Mouse (Mus musculus): ENCODE results near the gene Whamm. TPM values are rescaled to one million over a fixed set of nuclear protein-coding genes. Genes with fewer than 3 reads are reported as not detected.

The Whamm gene
- total RNA-seq, 1 experiment from 2014 or later = 16.1 TPM

DNA sequence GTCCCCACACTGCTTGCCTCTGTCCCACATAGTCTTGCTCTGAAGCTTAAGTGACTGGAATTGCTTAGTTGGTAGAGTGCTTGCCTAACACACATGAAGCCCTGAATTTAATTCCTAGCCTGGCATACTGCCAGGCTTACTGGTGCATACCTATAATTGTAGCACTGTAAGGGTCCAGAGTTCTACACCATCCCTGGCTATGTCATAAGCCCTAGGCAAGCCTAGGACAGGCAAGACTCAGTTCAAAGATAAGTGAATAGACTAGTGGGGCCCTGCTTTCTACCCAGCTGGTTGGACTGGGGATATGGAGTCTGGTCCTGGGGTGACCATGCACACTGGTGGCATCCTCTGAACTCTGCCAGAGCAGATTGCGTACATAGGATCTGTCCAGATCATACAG is 26.6 kb downstream of the Whamm start:
- no peak for DNase-seq

DNA sequence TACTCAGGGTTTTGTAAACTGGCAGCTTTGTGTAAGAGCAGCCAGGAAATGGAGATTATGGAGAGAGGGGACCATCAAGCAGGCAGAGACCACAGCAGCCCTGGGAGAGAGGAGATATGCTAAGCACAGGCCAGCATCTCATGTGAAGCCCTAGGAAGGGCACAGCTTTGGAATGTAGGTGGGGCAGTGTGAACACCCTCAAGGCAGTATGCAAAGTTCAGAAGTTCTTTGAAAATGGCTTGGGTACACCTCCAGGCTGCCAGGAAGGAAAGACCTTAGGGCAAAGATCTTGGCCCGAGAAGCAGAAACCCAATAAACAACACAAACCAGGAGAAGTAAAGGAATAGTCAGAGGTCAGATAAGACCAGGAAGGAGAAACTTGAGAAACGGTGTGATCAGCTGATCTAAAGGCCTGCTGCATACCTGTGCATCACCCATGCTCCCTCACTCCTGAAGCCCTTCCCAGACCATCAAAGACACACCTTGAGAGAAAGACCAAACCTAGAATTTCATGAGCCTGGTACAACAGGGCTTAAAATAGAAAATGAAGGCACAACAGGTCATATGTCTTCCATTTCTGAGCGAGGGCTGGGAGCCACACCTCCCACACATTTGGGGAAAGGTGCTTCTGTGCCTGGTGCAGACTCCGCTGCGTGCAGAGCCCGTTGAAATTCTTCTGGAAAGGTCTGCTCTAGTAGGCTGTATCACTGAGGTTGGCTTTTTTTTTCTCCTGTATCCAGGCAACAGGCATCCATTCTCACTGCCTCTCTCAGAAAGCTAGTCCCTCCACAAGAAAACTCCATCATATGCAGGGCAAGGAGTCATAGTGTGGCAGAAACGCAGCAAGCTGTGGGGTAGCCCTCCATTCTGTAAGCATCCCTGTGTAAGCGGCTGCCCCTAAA is 28.6 kb downstream of the Whamm start:
- no peak for DNase-seq

- DNase-seq = no peak
Observed at GRCm38 (mm10) chr7:81604991-81605390, 33.9 kb downstream of the Whamm start.

DNA sequence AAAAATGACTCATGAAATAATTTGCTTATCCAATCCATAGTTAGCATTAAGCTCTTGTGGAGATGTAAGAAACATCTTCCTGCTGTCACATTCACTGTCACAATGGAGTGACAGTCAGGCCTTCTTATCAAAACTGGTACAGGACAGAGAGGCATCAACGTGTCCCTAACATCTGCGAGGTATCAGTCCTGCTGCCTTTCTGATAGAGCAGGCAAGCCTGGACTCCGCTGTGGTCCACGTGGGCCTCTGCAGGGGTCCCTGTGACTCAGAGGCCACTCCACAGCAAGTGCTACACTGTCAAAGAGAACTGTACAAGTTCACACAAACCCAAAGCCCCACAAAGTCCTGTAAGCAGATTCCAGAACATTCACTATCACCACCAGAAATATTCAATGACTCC is 34.4 kb downstream of the Whamm start:
- DNase-seq = no peak

DNA sequence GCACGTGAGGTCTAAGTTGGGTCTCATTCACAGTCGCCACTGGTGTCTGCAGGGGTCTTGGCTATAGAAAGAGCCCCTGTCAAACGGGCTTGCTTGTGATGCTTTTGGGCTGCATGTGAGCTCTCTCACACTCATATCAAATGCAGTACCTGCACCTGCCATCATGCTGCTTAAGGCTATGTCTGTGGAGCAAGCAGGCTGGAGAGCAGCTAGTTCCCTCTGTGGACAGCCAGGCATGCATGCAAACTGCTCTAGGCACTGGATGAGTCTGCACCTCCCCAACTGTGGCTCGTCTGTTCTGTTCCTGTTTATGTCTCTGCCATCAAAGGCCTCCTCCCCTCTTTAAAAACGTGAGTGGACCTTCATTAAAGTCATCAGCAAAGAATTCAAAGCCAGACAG is 35.4 kb downstream of the Whamm start:
- DNase-seq = no peak

GRCm38 (mm10) chr7:81610125-81610524 is 39.1 kb downstream of the Whamm start:
- DNase-seq = peak; percentile 48

DNA sequence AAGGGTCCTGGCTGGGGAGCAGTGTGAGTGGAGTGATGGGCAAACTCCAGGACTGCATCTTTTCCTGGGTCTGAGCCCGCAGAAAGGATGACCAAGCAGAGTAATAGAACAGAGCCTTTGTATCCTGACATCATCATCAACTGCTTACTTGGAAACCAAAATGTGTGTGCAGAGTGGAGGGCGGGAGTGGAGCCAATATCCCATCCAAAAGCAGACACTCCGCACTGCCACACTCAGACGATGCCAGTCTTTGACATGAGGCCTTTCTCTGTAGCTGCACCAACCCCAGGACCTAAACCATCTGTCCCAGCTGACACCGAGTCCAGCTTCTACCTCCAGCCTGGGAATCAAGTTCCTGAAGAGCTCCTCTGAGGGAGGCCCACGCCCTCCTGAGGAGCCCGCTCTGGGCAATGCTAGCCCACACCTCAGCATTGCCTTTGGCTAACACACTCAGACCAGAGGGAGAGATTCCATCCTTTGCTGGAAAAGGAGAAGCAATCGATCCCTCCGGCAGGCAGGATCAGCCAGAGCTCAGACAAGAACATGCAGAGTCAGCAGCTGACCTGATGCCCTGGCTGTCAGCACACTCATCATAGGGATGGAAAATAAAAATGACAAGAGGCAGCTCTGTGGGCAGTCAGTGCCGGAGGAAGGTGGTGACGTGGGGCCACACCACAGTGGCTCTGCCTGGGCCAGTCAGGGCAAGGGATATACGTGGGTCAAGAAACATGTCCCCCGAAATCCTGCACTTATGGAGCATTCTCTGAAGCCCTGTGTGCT is 42.0 kb downstream of the Whamm start:
- no peak for DNase-seq

DNA sequence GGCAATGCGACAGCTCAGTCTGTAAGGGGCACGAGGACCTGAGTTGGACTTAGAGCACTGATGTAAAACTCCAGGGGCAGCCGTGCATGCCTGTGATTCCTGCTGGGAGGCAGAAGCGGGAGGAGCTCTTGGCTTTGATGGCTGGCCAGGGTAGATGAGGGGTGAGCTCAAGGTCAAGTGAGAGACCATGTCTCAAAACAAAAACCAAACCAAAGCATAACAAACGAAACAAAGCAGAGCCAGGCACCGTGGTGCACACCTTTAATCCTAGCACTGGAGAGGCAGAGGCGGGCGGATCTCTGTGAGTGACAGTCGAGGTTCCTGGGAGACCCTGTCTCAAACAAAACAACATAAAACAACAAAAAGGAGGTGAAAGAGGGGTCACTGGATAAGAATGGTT is 44.0 kb downstream of the Whamm start:
- DNase-seq = no peak

- DNase-seq = no peak
Observed at GRCm38 (mm10) chr7:81622793-81623192, 51.7 kb downstream of the Whamm start.

DNA sequence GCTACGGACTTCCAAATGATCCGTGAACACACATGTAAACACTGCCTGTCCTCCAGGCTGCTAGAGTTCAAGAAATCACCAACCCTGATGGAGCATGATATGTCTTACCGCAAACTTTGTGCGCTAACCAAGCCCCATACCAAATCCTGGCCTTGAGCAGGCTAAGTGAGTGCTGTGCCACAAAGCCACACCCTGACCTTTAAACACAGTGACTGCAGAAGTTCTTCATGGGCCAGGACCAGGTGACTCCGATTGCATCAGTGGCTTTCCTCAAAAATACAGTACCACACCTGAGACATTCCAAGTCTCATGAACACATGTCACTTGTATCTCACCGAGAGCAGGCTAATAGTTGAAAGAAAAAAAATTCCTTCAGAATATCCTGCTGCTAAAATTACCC is 52.7 kb downstream of the Whamm start:
- DNase-seq = no peak

DNA sequence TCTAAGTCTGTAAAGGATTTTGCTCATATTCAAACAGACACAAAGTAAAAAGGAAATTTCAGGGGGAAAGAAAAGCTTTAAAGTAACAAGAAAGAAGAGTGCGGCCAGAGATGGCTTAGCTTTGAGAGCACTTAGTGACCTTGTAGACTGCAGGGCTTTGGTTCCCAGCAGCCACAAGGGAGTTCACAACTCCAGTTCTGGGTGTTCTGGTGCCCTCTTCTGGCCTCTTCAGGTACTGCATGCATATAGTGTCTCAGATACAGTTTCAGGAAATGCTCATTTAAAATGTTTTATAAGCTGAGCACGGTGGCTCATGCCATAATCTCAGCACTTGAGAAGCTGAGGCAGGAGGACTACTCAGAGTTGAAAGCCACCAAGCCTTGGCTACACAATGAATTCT is 55.4 kb downstream of the Whamm start:
- DNase-seq = no peak

- DNase-seq = no peak
Observed at GRCm38 (mm10) chr7:81631261-81631660, 60.2 kb downstream of the Whamm start.

DNA sequence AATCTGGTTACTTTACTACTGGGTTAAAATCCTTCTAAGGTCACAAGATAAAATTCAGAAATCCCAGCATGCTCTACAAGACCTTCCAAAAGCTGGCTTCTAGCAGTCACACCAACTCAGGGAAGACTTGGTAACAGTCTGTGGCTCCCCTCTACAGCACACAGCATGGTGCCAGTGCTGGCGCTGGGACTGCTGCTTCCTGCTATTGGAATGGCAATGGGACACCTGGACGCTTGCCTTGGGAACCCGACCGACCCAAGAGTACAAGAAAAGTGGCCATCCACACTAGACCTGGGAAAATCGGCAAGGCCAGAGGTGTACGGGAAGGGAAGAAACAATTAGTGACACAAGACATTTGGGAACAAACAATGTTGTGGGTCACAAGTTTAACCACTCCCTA is 61.5 kb downstream of the Whamm start:
- no peak for DNase-seq

DNA sequence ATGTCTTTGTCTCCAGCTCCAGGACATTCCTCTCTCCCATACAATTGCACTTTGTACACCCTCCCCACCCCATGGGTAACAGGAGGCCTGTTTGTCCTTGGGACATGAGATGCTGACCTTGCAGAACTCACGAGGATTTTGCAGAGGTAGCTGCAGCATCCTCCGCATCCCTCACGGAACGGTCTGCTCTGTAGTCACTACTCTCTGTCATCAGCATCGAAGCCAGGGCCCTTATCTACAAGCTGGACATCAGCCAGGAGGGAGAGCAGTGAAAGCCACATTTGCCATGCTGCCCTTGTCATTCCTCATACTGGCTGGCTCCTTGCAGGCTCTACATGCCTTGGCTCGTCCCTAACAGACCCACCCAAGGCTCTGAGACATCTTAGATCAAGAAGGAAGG is 70.0 kb downstream of the Whamm start:
- DNase-seq = peak; percentile 24

DNA sequence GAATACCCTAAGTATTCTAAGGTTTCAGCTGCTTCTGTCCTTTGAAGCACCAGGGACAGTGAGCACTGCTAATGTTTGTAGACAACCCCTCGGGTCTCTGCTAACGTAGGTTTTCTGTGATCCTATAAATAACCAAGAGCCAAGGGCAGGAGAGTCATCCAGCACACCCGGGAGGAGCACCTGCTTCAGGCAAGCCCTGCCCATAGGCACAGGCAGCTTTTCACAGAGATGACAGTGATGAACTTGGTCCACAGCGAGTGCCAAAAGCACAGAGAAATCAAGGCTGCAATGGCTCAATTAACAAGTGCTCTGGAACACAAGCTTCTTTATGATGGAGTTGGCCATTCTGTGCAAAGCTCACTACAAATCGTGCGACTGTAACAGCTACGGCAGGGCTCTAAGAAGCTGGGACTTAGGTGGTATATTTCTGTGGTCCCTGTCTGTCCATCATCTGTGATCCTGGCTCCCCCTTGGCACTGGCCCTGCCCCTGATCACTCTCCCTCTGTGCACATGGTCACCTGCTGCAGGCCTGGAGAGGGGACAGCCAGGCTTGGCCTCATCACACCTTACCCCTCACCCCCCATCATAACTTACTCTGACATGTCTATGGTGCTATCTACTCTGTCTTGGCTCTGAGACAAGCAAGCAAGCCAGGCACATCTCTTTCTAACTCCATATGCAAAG is 73.6 kb downstream of the Whamm start:
- DNase-seq = no peak

Other genes with a start within 250 kb of the Whamm start
- 1,182 and 1,388 TPM in 2 replicates for gene Rps17, start 226.0 kb upstream of the Whamm start, total RNA-seq (2021)
- gene Cpeb1, start 115.8 kb upstream of the Whamm start, total RNA-seq (2021) = 13.1 and 17.1 TPM in 2 replicates
- 8.8 and 11.7 TPM in 2 replicates for gene Ap3b2, start 77.3 kb upstream of the Whamm start, total RNA-seq (2021)
- gene BC048679, start 73.0 kb upstream of the Whamm start, total RNA-seq (2021) = not detected in 2 replicates
- gene Fsd2, start 4.3 kb upstream of the Whamm start, total RNA-seq (2021) = 1.3 and 2.0 TPM in 2 replicates
- gene Homer2, start 136.3 kb downstream of the Whamm start, total RNA-seq (2021) = 2.5 and 3.8 TPM in 2 replicates
- gene Ramac, start 191.7 kb downstream of the Whamm start, total RNA-seq (2021) = 40.6 and 42.4 TPM in 2 replicates
- gene 3110040N11Rik, start 218.2 kb downstream of the Whamm start, total RNA-seq (2021) = 31.3 and 33.0 TPM in 2 replicates

All from adrenal gland, postnatal 14 days (tissue).